Mouse (Mus musculus): ENCODE measurements at regions not wholly inside any gene's neighbourhood (a gene's known extent, or its start where the extent isn't known, plus 50 kb on each side); places are given as distances from the start of the nearest gene placed in this dataset.

DNA sequence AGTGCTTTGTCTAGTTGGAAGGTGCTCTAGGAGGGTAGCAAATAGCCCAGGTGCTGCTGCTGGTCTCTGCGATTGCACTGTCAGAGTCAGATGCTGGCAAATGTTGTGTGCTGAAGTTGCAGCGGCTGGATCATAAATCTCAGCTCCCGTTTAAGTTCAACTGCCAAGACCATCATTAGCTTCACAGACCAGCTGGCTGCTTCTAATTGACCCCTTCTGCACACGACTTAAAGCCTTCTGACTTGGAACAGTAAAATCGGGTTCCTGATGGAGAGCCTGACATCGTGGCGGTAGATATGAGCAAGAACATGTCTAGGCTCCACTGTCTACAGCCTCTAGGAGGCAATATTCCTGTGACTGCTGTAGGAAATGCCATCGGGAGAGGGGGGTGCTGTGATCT lies 416.0 kb upstream of the Slc35b3 start:
- H3K27ac ChIP-seq (ENCODE audit: low read depth, low read length): no peak overlapping the region
- DNase-seq (ENCODE audit: low spot score, missing footprints) (no peak), ATAC-seq (ENCODE audit: low FRiP score) (no peak)
- H3K27me3 ChIP-seq (ENCODE audit: control insufficient read depth, insufficient read depth, low read length): no peaks in the 10 kb centered on the region
- no peak overlapping the region for H3K4me2 ChIP-seq
- 91% methylated on average over 8 of the region's 8 CpGs for WGBS
- no peaks in the 10 kb centered on the region for H3K36me3 ChIP-seq (ENCODE audit: control insufficient read depth, insufficient read depth, low read length)
- H3K9ac ChIP-seq (ENCODE audit: low read length): no peak overlapping the region
- H3K9me3 ChIP-seq (ENCODE audit: control insufficient read depth, low read length): no peaks in the 10 kb centered on the region
- no peak overlapping the region for H3K4me3 ChIP-seq (ENCODE audit: low read depth, low read length)
- H3K4me1 ChIP-seq (ENCODE audit: control insufficient read depth, insufficient read depth, low read length): no peaks in the 10 kb centered on the region

DNA sequence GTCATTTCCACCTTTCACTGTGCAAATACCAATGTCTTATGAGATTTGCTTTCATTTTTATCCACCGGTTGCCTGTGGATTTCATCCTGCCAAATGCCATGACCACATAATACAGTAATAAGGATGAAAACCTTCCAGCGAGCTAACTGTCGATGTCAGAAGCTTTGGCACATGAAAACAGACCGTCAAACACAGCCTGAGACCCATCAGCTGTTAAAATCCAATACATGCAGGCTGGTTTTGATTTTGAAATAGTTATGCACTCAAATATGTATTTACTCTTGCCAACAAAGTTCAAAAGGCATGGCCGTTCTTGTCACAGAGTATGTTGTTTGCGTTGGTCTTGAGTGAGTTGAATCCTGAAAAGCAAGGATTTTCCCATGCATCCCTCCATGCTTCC lies 415.6 kb upstream of the Slc35b3 start:
- Histone ChIP-seq H3K4me3 (ENCODE audit: low read depth, low read length) (no peak overlapping the region), H3K27me3 (ENCODE audit: control insufficient read depth, insufficient read depth, low read length) (no peaks in the 10 kb centered on the region), H3K9me3 (ENCODE audit: control insufficient read depth, low read length) (no peaks in the 10 kb centered on the region), H3K36me3 (ENCODE audit: control insufficient read depth, insufficient read depth, low read length) (no peaks in the 10 kb centered on the region), H3K27ac (ENCODE audit: low read depth, low read length) (no peak overlapping the region), H3K9ac (ENCODE audit: low read length) (no peak overlapping the region), H3K4me2 (no peak overlapping the region), H3K4me1 (ENCODE audit: control insufficient read depth, insufficient read depth, low read length) (no peaks in the 10 kb centered on the region)
- WGBS: 91% methylated on average over 6 of the region's 6 CpGs
- DNase-seq (ENCODE audit: low spot score, missing footprints): no peak
- ATAC-seq (ENCODE audit: low FRiP score): no peak

DNA sequence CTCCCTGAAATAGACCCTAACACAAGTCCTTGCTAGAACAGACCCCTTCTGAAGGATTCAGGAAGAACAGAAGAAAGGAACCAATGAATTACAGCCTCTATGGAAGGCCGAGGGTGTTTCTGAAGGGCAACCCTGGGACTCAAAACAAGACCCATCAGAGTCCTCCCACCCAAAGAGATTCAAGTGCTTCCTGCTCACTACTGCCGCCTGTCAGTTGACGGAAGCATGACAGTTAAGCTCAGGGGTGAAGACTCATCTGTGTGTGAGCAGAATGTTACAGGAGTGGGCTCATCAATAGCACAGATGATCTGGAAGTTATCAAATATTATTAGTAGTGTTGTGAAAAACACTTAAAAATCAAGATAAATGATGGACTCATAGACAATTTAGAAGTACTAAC lies 411.9 kb upstream of the Slc35b3 start:
- H3K4me2 ChIP-seq: no peak overlapping the region
- no peak overlapping the region for H3K27ac ChIP-seq (ENCODE audit: low read depth, low read length)
- DNase-seq (ENCODE audit: low spot score, missing footprints) (no peak), ATAC-seq (ENCODE audit: low FRiP score) (no peak)
- no peak overlapping the region for H3K4me3 ChIP-seq (ENCODE audit: low read depth, low read length)
- no peaks in the 10 kb centered on the region for H3K36me3 ChIP-seq (ENCODE audit: control insufficient read depth, insufficient read depth, low read length)
- H3K4me1 ChIP-seq (ENCODE audit: control insufficient read depth, insufficient read depth, low read length): no peaks in the 10 kb centered on the region
- H3K27me3 ChIP-seq (ENCODE audit: control insufficient read depth, insufficient read depth, low read length): no peaks in the 10 kb centered on the region
- no peaks in the 10 kb centered on the region for H3K9me3 ChIP-seq (ENCODE audit: control insufficient read depth, low read length)
- no peak overlapping the region for H3K9ac ChIP-seq (ENCODE audit: low read length)
- 68% methylated on average over 3 of the region's 3 CpGs for WGBS

DNA sequence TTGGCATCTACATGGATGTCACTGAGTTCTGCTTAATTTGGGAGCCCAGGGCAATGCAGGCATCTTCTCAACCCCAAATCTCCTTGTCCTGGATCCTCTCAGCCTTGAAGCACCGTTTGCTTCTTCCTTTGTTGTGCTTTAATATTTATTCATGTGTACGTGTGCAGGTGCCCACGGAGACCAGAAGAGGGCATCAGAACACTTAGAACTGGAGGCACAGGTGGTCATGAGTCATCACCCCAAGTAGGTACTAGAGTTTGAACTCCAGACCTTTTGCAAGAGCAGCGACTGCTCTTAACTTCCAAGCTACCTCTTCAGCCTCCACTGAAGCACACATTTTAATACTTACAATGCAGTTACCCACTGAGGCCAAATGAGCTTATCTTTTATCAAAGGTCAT lies 403.0 kb upstream of the Slc35b3 start:
- Histone ChIP-seq H3K27ac (ENCODE audit: low read depth, low read length) (no peak overlapping the region), H3K27me3 (ENCODE audit: control insufficient read depth, insufficient read depth, low read length) (no peaks in the 10 kb centered on the region), H3K4me2 (no peak overlapping the region), H3K9ac (ENCODE audit: low read length) (no peak overlapping the region), H3K9me3 (ENCODE audit: control insufficient read depth, low read length) (no peaks in the 10 kb centered on the region), H3K4me1 (ENCODE audit: control insufficient read depth, insufficient read depth, low read length) (no peaks in the 10 kb centered on the region), H3K4me3 (ENCODE audit: low read depth, low read length) (no peak overlapping the region), H3K36me3 (ENCODE audit: control insufficient read depth, insufficient read depth, low read length) (no peaks in the 10 kb centered on the region)
- DNase-seq (ENCODE audit: low spot score, missing footprints): no peak
- 62% methylated on average over 4 of the region's 4 CpGs for WGBS
- ATAC-seq (ENCODE audit: low FRiP score): no peak

DNA sequence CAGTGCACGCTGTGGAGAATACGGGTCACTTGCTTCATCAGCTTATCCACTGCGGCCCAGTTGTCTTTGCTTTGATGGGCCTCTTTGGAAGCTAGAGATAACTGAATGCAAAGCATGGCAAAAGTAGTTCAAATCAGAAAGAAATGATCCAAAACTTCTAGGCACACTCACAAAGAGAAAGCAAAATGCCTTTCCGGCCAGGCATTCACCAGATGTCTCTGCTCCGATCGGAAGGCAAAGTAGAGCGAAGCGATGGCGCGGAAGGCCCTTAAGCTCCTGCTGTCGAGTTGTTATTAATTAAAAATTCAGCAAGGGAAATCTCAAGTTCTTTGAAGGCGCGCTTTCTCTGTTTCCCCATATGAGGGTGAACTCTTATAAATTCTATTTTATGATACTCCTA lies 401.9 kb upstream of the Slc35b3 start:
- DNase-seq (ENCODE audit: low spot score, missing footprints) (no peak), ATAC-seq (ENCODE audit: low FRiP score) (peak; percentile 70; the same call in 1 of the 2 replicates)
- Histone ChIP-seq H3K9ac (ENCODE audit: low read length) (no peak overlapping the region), H3K27me3 (ENCODE audit: control insufficient read depth, insufficient read depth, low read length) (no peaks in the 10 kb centered on the region), H3K4me3 (ENCODE audit: low read depth, low read length) (no peak overlapping the region), H3K27ac (ENCODE audit: low read depth, low read length) (no peak overlapping the region), H3K4me2 (no peak overlapping the region), H3K9me3 (ENCODE audit: control insufficient read depth, low read length) (no peaks in the 10 kb centered on the region), H3K4me1 (ENCODE audit: control insufficient read depth, insufficient read depth, low read length) (no peaks in the 10 kb centered on the region), H3K36me3 (ENCODE audit: control insufficient read depth, insufficient read depth, low read length) (no peaks in the 10 kb centered on the region)
- WGBS: 75% methylated on average over 12 of the region's 13 CpGs

DNA sequence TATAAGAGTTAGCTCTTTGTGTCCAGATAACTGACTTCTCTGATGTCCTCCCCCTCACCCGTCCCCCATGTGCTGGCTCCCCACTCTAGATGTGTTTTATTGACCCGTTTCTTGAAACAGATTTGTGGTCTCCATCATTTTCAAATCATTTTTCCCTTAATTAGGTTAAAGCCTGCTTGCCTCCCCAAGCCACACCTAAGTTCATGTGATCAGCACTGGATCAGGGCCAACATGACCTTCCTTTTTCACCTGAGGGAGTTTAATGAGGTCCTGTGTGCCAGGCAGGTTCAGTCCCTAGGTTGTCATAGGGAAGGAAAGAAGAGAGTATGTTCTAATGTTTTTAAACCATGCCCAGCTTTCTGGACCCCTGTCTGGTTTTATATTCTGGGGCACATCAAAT lies 390.9 kb upstream of the Slc35b3 start:
- Histone ChIP-seq H3K9me3 (ENCODE audit: control insufficient read depth, low read length) (no peaks in the 10 kb centered on the region), H3K9ac (ENCODE audit: low read length) (no peak overlapping the region), H3K27ac (ENCODE audit: low read depth, low read length) (no peak overlapping the region), H3K4me1 (ENCODE audit: control insufficient read depth, insufficient read depth, low read length) (no peaks in the 10 kb centered on the region), H3K36me3 (ENCODE audit: control insufficient read depth, insufficient read depth, low read length) (no peaks in the 10 kb centered on the region), H3K4me2 (no peak overlapping the region), H3K27me3 (ENCODE audit: control insufficient read depth, insufficient read depth, low read length) (no peaks in the 10 kb centered on the region), H3K4me3 (ENCODE audit: low read depth, low read length) (no peak overlapping the region)
- ATAC-seq (ENCODE audit: low FRiP score) (no peak), DNase-seq (ENCODE audit: low spot score, missing footprints) (no peak)
- WGBS: 71% methylated on average over 2 of the region's 2 CpGs

DNA sequence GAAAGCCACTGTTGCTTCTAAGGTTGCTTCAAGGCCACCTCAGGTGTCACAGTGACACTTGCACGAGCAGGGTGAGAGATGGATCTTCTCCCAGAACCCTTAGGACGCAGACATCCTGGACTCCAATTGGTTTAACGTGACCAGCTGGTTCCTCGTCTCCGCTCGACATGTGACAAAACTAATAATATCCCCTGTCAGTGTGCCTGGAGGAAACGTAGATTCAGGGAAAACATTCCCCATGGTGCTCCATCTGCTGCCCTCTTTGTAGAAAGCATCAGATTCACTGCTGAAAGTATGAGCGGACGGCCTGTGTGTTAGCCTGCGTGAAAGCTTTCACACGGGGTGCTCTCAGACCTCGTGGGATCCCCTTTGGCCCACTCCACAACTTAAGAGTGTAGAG lies 390.0 kb upstream of the Slc35b3 start:
- Histone ChIP-seq H3K9ac (ENCODE audit: low read length) (no peak overlapping the region), H3K4me1 (ENCODE audit: control insufficient read depth, insufficient read depth, low read length) (no peaks in the 10 kb centered on the region), H3K4me3 (ENCODE audit: low read depth, low read length) (no peak overlapping the region), H3K36me3 (ENCODE audit: control insufficient read depth, insufficient read depth, low read length) (no peaks in the 10 kb centered on the region), H3K27ac (ENCODE audit: low read depth, low read length) (no peak overlapping the region), H3K27me3 (ENCODE audit: control insufficient read depth, insufficient read depth, low read length) (no peaks in the 10 kb centered on the region), H3K4me2 (no peak overlapping the region), H3K9me3 (ENCODE audit: control insufficient read depth, low read length) (no peaks in the 10 kb centered on the region)
- no peak for ATAC-seq (ENCODE audit: low FRiP score)
- no peak for DNase-seq (ENCODE audit: low spot score, missing footprints)
- WGBS: 79% methylated on average over 12 of the region's 12 CpGs

DNA sequence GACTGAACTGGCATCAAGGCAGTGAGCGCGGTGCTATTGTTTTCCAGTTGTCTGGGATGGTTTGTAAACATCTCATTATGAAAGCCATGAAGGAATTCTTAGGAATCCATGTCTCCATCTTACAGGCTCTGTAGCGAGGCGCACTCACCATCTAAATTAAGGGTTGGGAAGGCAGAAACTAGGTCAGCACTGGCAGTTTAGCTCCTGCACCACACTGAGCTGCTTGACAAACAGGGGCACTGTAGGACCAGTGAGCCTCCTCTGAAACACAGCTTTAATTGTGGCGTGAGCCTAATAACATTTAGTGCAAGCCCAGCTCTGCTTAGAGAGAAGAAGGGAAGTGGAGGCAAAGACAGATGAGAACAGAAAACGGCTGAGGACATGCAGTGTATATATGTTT lies 387.1 kb upstream of the Slc35b3 start:
- Histone ChIP-seq H3K9me3 (ENCODE audit: control insufficient read depth, low read length) (no peaks in the 10 kb centered on the region), H3K27ac (ENCODE audit: low read depth, low read length) (no peak overlapping the region), H3K4me3 (ENCODE audit: low read depth, low read length) (no peak overlapping the region), H3K27me3 (ENCODE audit: control insufficient read depth, insufficient read depth, low read length) (no peaks in the 10 kb centered on the region), H3K4me2 (no peak overlapping the region), H3K9ac (ENCODE audit: low read length) (no peak overlapping the region), H3K36me3 (ENCODE audit: control insufficient read depth, insufficient read depth, low read length) (no peaks in the 10 kb centered on the region), H3K4me1 (ENCODE audit: control insufficient read depth, insufficient read depth, low read length) (no peaks in the 10 kb centered on the region)
- WGBS: 92% methylated on average over 6 of the region's 6 CpGs
- DNase-seq (ENCODE audit: low spot score, missing footprints) (no peak), ATAC-seq (ENCODE audit: low FRiP score) (no peak)

DNA sequence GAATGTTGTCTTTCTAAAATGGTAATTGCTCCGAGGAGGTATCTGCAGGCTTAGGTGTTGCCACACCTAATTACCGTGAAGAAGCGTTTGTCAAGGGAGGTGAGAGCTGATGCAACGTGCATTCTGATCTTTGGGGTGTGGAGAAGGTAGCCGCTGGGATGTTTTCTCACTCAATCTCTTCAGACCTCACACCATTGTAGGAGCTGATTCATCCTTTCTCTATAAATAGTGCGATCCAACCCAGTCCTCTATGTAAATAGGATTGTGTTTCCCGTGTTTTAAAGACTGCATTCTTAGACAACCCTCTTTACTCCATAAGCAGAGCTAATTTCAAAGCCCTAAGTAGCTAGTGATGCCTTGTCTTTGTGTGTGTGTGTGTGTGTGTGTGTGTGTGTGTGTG lies 374.2 kb upstream of the Slc35b3 start:
- H3K4me1 ChIP-seq (ENCODE audit: control insufficient read depth, insufficient read depth, low read length): no peaks in the 10 kb centered on the region
- H3K9ac ChIP-seq (ENCODE audit: low read length): no peak overlapping the region
- H3K27me3 ChIP-seq (ENCODE audit: control insufficient read depth, insufficient read depth, low read length): no peaks in the 10 kb centered on the region
- no peak overlapping the region for H3K4me3 ChIP-seq (ENCODE audit: low read depth, low read length)
- no peak overlapping the region for H3K27ac ChIP-seq (ENCODE audit: low read depth, low read length)
- ATAC-seq (ENCODE audit: low FRiP score) (no peak), DNase-seq (ENCODE audit: low spot score, missing footprints) (no peak)
- WGBS: 75% methylated on average over 7 of the region's 7 CpGs
- H3K9me3 ChIP-seq (ENCODE audit: control insufficient read depth, low read length): no peaks in the 10 kb centered on the region
- H3K36me3 ChIP-seq (ENCODE audit: control insufficient read depth, insufficient read depth, low read length): no peaks in the 10 kb centered on the region
- no peak overlapping the region for H3K4me2 ChIP-seq

DNA sequence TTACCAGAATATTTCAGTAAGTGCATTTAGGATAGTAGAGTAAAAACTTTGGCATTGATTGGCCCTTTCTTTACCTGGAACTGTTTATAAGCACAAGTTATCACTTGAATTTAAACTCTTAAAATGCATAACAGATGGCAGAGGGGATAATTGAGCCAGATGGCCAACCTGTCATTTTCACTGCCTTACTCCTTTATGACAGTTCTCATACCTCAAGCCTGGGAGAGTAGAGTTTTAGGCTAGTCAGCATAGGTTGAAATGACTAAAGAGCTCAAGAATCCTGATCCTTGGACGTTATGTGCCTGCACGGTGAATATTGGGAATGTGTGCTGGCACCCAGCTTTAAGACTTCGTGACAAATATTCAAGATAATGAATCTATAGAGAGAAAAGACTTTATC lies 369.1 kb upstream of the Slc35b3 start:
- no peaks in the 10 kb centered on the region for H3K27me3 ChIP-seq (ENCODE audit: control insufficient read depth, insufficient read depth, low read length)
- H3K4me3 ChIP-seq (ENCODE audit: low read depth, low read length): no peak overlapping the region
- WGBS: 87% methylated on average over 3 of the region's 3 CpGs
- H3K9ac ChIP-seq (ENCODE audit: low read length): no peak overlapping the region
- H3K36me3 ChIP-seq (ENCODE audit: control insufficient read depth, insufficient read depth, low read length): no peaks in the 10 kb centered on the region
- H3K9me3 ChIP-seq (ENCODE audit: control insufficient read depth, low read length): no peaks in the 10 kb centered on the region
- no peaks in the 10 kb centered on the region for H3K4me1 ChIP-seq (ENCODE audit: control insufficient read depth, insufficient read depth, low read length)
- ATAC-seq (ENCODE audit: low FRiP score) (no peak), DNase-seq (ENCODE audit: low spot score, missing footprints) (no peak)
- H3K27ac ChIP-seq (ENCODE audit: low read depth, low read length): no peak overlapping the region
- no peak overlapping the region for H3K4me2 ChIP-seq

Data from midbrain, embryonic 11.5 days (tissue).